In genomic region chr2:181759041-181759440, GRCm38 (mm10) we compare ENCODE assay signal across 10 mouse cellular contexts. TPM values are rescaled to one million over a fixed set of nuclear protein-coding genes. Genes with fewer than 3 reads are reported as not detected.
DNase-seq lines count a peak whose midpoint lies in the region; ATAC-seq and TF ChIP-seq lines count a peak whose summit lies in the region.
"Had no signal": no experiment of that assay in that cellular context is flagged by ENCODE, and none has a peak within 500 bp of the region (broad histone marks: within the 10 kb centered on the region; RNA-seq: fewer than 3 reads in every experiment).

No protein-coding gene starts in this region.

- WGBS in neural tube, embryonic 13.5 days: 23% methylated on average over 4 of the region's 4 CpGs

- H3K36me3 ChIP-seq in neural tube, embryonic 13.5 days: no peaks in the 10 kb centered on the region
- H3K36me3 ChIP-seq: embryonic facial prominence, embryonic 13.5 days; G1E had no signal

- H3K9ac ChIP-seq in neural tube, embryonic 13.5 days: no peak overlapping the region
- H3K9ac ChIP-seq: embryonic facial prominence, embryonic 13.5 days had no signal

- ATAC-seq in cerebellum, adult (ENCODE audit: insufficient number of reproducible peaks, low FRiP score, low TSS enrichment): peak; percentile 95
- peak; percentile 45 for ATAC-seq in neural tube, embryonic 13.5 days (ENCODE audit: low read depth)

- no peak for TF ChIP-seq CTCF in layer of hippocampus, adult 2 months (conservative IDR thresholded peaks at IDR 0.05)

- H3K4me1 ChIP-seq in neural tube, embryonic 13.5 days (replicated peaks): peaks cover 45% of the 10 kb centered on the region

- no peaks in the 10 kb centered on the region for H3K27me3 ChIP-seq in neural tube, embryonic 13.5 days

- no peaks in the 10 kb centered on the region for H3K9me3 ChIP-seq in neural tube, embryonic 13.5 days
- H3K9me3 ChIP-seq: embryonic facial prominence, embryonic 13.5 days; G1E had no signal

- H3K4me2 ChIP-seq in neural tube, embryonic 13.5 days: no peak overlapping the region
- H3K4me2 ChIP-seq: embryonic facial prominence, embryonic 13.5 days had no signal

- H3K27ac ChIP-seq in layer of hippocampus, adult 2 months: peak overlapping the region; percentile 34; the same call in 1 of the 2 replicates
- peak overlapping the region; percentile 42 for H3K27ac ChIP-seq in neural tube, embryonic 13.5 days (replicated peaks)
- H3K27ac ChIP-seq: embryonic facial prominence, embryonic 13.5 days had no signal

- no peak overlapping the region; the same call in 1 of the 2 replicates for H3K4me3 ChIP-seq in layer of hippocampus, adult 2 months
- H3K4me3 ChIP-seq in neural tube, embryonic 13.5 days: no peak overlapping the region
- H3K4me3 ChIP-seq: embryonic facial prominence, embryonic 13.5 days had no signal

- DNase-seq in embryo, embryonic 9.5 days (ENCODE audit: extremely low spot score): peak; percentile 12
- peak; percentile 51 to 52 for DNase-seq in layer of hippocampus, adult 2 months (ENCODE audit: low spot score in 2 of 2)
- no peak for DNase-seq in thymus, postnatal 36 days
- no peak for DNase-seq in T-cell, adult 2 months (ENCODE audit: low spot score)
- DNase-seq in heart, adult 18-20 months: no peak
- DNase-seq in gastrocnemius, postnatal 4 days (ENCODE audit: low spot score in 2 of 2): no peak

RNA-seq across cellular contexts. Expression of gene Myt1, which starts 4.1 kb away (rescaled TPM):
- total RNA-seq in layer of hippocampus, adult 2 months (2021): 10 to 100 TPM; 32.3 to 34.0 TPM
- polyA plus RNA-seq in neural tube, embryonic 13.5 days (2015; fragmentation: Nextera tagmentation; extraction: Ambion mirVana): 44.9 and 52.5 TPM in 2 replicates
- not detected for total RNA-seq in heart, adult 18-20 months (2021)
- total RNA-seq in gastrocnemius, postnatal 4 days (2021): under 1 TPM in 1 of 2 experiments, not detected in 1; 0.29 TPM
- polyA plus RNA-seq: G1E had no signal

RNA-seq across cellular contexts. Expression of gene Oprl1, which starts 44.2 kb away (rescaled TPM):
- 10 to 100 TPM; 44.8 to 45.0 TPM for total RNA-seq in layer of hippocampus, adult 2 months (2021)
- 63.8 and 64.0 TPM in 2 replicates for polyA plus RNA-seq in neural tube, embryonic 13.5 days (2015; fragmentation: Nextera tagmentation; extraction: Ambion mirVana)
- total RNA-seq in heart, adult 18-20 months (2021): not detected
- total RNA-seq in gastrocnemius, postnatal 4 days (2021): not detected
- total RNA-seq: G1E had no signal
- polyA plus RNA-seq: G1E had no signal

Comparison
In these comparisons a context has a peak if more than half of its experiments do, and no peak if none do; other contexts are left out.
1. DNase-seq: peak in embryo, embryonic 9.5 days (single experiment) and layer of hippocampus, adult 2 months (2 of 2); none in thymus, postnatal 36 days (0 of 2), T-cell, adult 2 months (single experiment), heart, adult 18-20 months (0 of 2) and gastrocnemius, postnatal 4 days (0 of 2).
2. RNA of gene Myt1, which starts 4.1 kb away (total RNA-seq): 32.3 to 34.0 TPM in layer of hippocampus, adult 2 months; 0.29 TPM in gastrocnemius, postnatal 4 days and not detected in heart, adult 18-20 months; every median in the first group is over 10 times any median in the second.
3. RNA of gene Oprl1, which starts 44.2 kb away (total RNA-seq): 44.8 to 45.0 TPM in layer of hippocampus, adult 2 months; not detected in gastrocnemius, postnatal 4 days and not detected in heart, adult 18-20 months; every median in the first group is over 10 times any median in the second.